In the genomic region with DNA sequence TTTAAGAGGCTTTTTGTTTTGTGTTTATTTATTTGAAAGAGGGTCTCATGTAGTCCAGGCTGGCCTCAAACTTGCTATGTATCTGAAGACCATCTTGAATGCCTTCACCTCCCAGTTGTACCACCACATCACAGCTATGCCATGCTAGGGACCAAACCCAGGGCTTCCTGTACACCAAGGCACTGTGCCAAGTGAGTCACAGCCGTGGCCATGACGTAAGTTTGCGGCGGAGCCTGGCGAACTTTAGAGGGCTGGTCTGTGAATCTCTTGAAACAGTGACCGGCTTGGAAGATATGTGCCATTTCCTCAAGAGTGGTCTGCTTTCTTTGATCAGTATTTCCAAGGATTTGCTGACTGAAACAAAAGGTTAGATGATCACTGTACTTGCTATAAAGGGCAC, we compare ENCODE assay signal across 9 mouse cellular contexts. TPM values are rescaled to one million over a fixed set of nuclear protein-coding genes. Genes with fewer than 3 reads are reported as not detected.
DNase-seq lines count a peak whose midpoint lies in the region; ATAC-seq lines count a peak whose summit lies in the region.
"Had no signal": no experiment of that assay in that cellular context is flagged by ENCODE, and none has a peak within 500 bp of the region (broad histone marks: within the 10 kb centered on the region; RNA-seq: fewer than 3 reads in every experiment).

No protein-coding gene starts in this region.

- no peaks in the 10 kb centered on the region for H3K27me3 ChIP-seq in hindbrain, embryonic 14.5 days (ENCODE audit: control insufficient read depth, insufficient read depth, low read length)
- H3K27me3 ChIP-seq: megakaryocyte, embryonic 14.5 days had no signal

- H3K4me1 ChIP-seq in hindbrain, embryonic 14.5 days (replicated peaks; ENCODE audit: control insufficient read depth, insufficient read depth, low read length) = no peaks in the 10 kb centered on the region

- WGBS in hindbrain, embryonic 14.5 days = 96% methylated on average over 6 of the region's 6 CpGs

- no peaks in the 10 kb centered on the region for H3K36me3 ChIP-seq in hindbrain, embryonic 14.5 days (replicated peaks; ENCODE audit: control insufficient read depth, insufficient read depth)

- peak; percentile 21 for DNase-seq in ovary, adult 18-20 months (ENCODE audit: low spot score)
- no peak for DNase-seq in ovary, postnatal 14 days (ENCODE audit: low spot score)
- DNase-seq in adrenal gland, adult 18-20 months (ENCODE audit: low spot score in 2 of 2) = peak; percentile 68 to 83
- peak; percentile 44 for DNase-seq in induced T-regulatory cell, adult 2 months (ENCODE audit: low read depth)
- peak; percentile 67 for DNase-seq in naive thymus-derived CD4-positive, alpha-beta T cell, adult 2 months (ENCODE audit: low read depth)
- no peak for DNase-seq in hindbrain, embryonic 14.5 days (ENCODE audit: low spot score)
- no peak for DNase-seq in left cerebral cortex, adult 9 months (ENCODE audit: low spot score in 2 of 2)
- no peak for DNase-seq in right cerebral cortex, postnatal 25 days

- no peaks in the 10 kb centered on the region for H3K9me3 ChIP-seq in hindbrain, embryonic 14.5 days (ENCODE audit: control insufficient read depth, low read length)
- H3K9me3 ChIP-seq: megakaryocyte, embryonic 14.5 days had no signal

- no peak overlapping the region for H3K4me3 ChIP-seq in hindbrain, embryonic 14.5 days (replicated peaks; ENCODE audit: low read length)
- H3K4me3 ChIP-seq: megakaryocyte, embryonic 14.5 days had no signal

- H3K27ac ChIP-seq in hindbrain, embryonic 14.5 days = no peak overlapping the region

- H3K9ac ChIP-seq in hindbrain, embryonic 14.5 days = no peak overlapping the region

- no peak for ATAC-seq in hindbrain, embryonic 14.5 days (ENCODE audit: low FRiP score)

- no peak overlapping the region for H3K4me2 ChIP-seq in hindbrain, embryonic 14.5 days (replicated peaks)

RNA-seq across cellular contexts. Expression of a gene that starts 51.8 kb away (rescaled TPM):
- total RNA-seq in adrenal gland, adult 18-20 months (2021) = 10 to 100 TPM; 13.6 to 16.0 TPM
- polyA plus RNA-seq in hindbrain, embryonic 14.5 days (2014; fragmentation: Nextera tagmentation; extraction: Ambion mirVana) = 15.9 and 16.9 TPM in 2 replicates

Comparison
In these comparisons a context has a peak if more than half of its experiments do, and no peak if none do; other contexts are left out.
1. DNase-seq: peak in ovary, adult 18-20 months (single experiment), adrenal gland, adult 18-20 months (2 of 2), induced T-regulatory cell, adult 2 months (single experiment) and naive thymus-derived CD4-positive, alpha-beta T cell, adult 2 months (single experiment); none in ovary, postnatal 14 days (single experiment), hindbrain, embryonic 14.5 days (single experiment), left cerebral cortex, adult 9 months (0 of 2) and right cerebral cortex, postnatal 25 days (single experiment).